28 mouse cellular contexts compared by ENCODE assay signal in the genomic region with DNA sequence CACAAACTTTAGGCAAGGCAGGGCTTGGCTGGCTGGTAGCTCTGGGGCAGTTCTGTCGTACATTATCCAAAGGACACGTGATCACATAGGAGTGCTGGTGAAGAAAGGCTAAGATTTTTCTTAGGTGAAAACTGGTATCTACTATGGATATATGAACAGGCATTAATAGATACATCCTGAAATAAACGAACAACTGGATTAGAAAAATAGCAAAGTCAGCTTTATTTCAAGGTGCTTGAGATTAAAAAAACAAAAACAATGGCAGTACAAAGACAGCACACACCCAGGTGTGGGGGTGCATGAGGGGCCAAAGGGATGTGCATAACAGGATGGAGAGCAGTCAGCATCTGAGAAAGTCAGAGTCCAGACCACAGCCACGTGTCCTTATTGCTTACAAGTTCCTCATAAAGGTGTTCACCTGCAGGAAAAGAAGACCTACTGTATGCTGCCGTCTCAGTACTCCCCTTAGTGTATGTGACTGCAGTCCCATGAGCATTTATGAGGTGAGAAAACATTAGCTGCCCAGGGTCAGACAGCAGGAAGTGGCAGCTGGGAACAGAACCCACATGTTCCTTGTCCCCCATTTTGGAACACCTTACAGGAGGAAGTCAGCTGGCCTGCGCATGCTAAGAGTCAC. TPM values are rescaled to one million over a fixed set of nuclear protein-coding genes. Genes with fewer than 3 reads are reported as not detected.
DNase-seq lines count a peak whose midpoint lies in the region; ATAC-seq and TF ChIP-seq lines count a peak whose summit lies in the region.
"Had no signal": no experiment of that assay in that cellular context is flagged by ENCODE, and none has a peak within 500 bp of the region (broad histone marks: within the 10 kb centered on the region; RNA-seq: fewer than 3 reads in every experiment).

No protein-coding gene starts in this region.

- no peaks in the 10 kb centered on the region for H3K79me2 ChIP-seq in MEL (ENCODE audit: control insufficient read depth, insufficient read depth, low read length, poor library complexity)

- peaks cover 30% of the 10 kb centered on the region for H3K36me3 ChIP-seq in kidney, embryonic 16.5 days (ENCODE audit: insufficient read depth, low read length)
- no peaks in the 10 kb centered on the region for H3K36me3 ChIP-seq in MEL (ENCODE audit: control insufficient read depth in 1 of 2, insufficient read depth in 2 of 2, low read length in 2 of 2)

- H3K9ac ChIP-seq in kidney, embryonic 16.5 days (replicated peaks; ENCODE audit: low read length): no peak overlapping the region
- no peak overlapping the region for H3K9ac ChIP-seq in MEL (ENCODE audit: control insufficient read depth, low read depth, low read length, poor library complexity, severe bottlenecking)
- H3K9ac ChIP-seq: embryonic facial prominence, embryonic 13.5 days; forebrain, embryonic 12.5 days; forebrain, embryonic 15.5 days; heart, embryonic 12.5 days; heart, embryonic 15.5 days; hindbrain, embryonic 13.5 days had no signal

- ATAC-seq in kidney, embryonic 16.5 days (ENCODE audit: low FRiP score, low TSS enrichment): no peak
- ATAC-seq: forebrain, embryonic 15.5 days; hindbrain, embryonic 16.5 days; Patski had no signal

- DNase-seq in kidney, adult 8-10 months: no peak
- DNase-seq in A20 (ENCODE audit: low read depth, low spot score): peak; percentile 46
- peak; percentile 49 to 52 for DNase-seq in B cell, adult 2 months
- no peak for DNase-seq in MEL (ENCODE audit: low read depth, low spot score)
- no peak for DNase-seq in adrenal gland, postnatal 10 days
- no peak for DNase-seq in adrenal gland, postnatal 14 days
- DNase-seq: adrenal gland, postnatal 25 days; cerebellum, adult 11-12 months; cerebellum, adult 8-10 months; cerebellum, postnatal 10 days; cerebellum, postnatal 36 days; embryo, embryonic 11 days; gastrocnemius, postnatal 25 days; heart, adult 18-20 months; heart, postnatal 10 days; heart, postnatal 36 days had no signal

- no peak for TF ChIP-seq POLR2A in MEL (IDR thresholded peaks at IDR 0.05; ENCODE audit: control insufficient read depth in 1 of 2, insufficient read depth in 1 of 2, low read depth in 1 of 2, low read length in 2 of 2, poor library complexity in 1 of 2)

- no peak overlapping the region for H3K4me3 ChIP-seq in kidney, embryonic 16.5 days (ENCODE audit: low read length)
- no peak overlapping the region for H3K4me3 ChIP-seq in MEL (ENCODE audit: control insufficient read depth in 1 of 2, insufficient read depth in 1 of 2, low read depth in 2 of 2, low read length in 2 of 2)
- H3K4me3 ChIP-seq: embryonic facial prominence, embryonic 10.5 days; embryonic facial prominence, embryonic 13.5 days; erythroblast, embryonic 14.5 days; forebrain, embryonic 12.5 days; forebrain, embryonic 15.5 days; heart, embryonic 12.5 days; heart, embryonic 15.5 days; hindbrain, embryonic 10.5 days; hindbrain, embryonic 13.5 days had no signal

- WGBS in kidney, embryonic 16.5 days: 78% methylated on average over 6 of the region's 6 CpGs

- no peaks in the 10 kb centered on the region for H3K27me3 ChIP-seq in kidney, embryonic 16.5 days (ENCODE audit: insufficient read depth, low read length)
- H3K27me3 ChIP-seq in MEL (ENCODE audit: control insufficient read depth in 1 of 2, insufficient read depth in 2 of 2, low read length in 2 of 2): no peaks in the 10 kb centered on the region
- H3K27me3 ChIP-seq: embryonic facial prominence, embryonic 13.5 days; forebrain, embryonic 12.5 days; forebrain, embryonic 15.5 days; heart, embryonic 12.5 days; heart, embryonic 15.5 days; hindbrain, embryonic 13.5 days; Patski had no signal

- H3K9me3 ChIP-seq in kidney, embryonic 16.5 days (ENCODE audit: low read length): no peaks in the 10 kb centered on the region
- H3K9me3 ChIP-seq in MEL (replicated peaks; ENCODE audit: insufficient read depth, low read length): no peaks in the 10 kb centered on the region
- H3K9me3 ChIP-seq: embryonic facial prominence, embryonic 10.5 days; embryonic facial prominence, embryonic 13.5 days; forebrain, embryonic 12.5 days; forebrain, embryonic 15.5 days; heart, embryonic 12.5 days; heart, embryonic 15.5 days; hindbrain, embryonic 10.5 days; hindbrain, embryonic 13.5 days had no signal

- no peak for TF ChIP-seq EP300 in MEL (IDR thresholded peaks at IDR 0.05; ENCODE audit: low read depth in 1 of 2, low read length in 2 of 2)

- no peak overlapping the region for H3K4me2 ChIP-seq in kidney, embryonic 16.5 days (replicated peaks; ENCODE audit: low read depth, low read length)
- H3K4me2 ChIP-seq: embryonic facial prominence, embryonic 13.5 days; forebrain, embryonic 12.5 days; forebrain, embryonic 15.5 days; heart, embryonic 12.5 days; heart, embryonic 15.5 days; hindbrain, embryonic 13.5 days had no signal

- no peak for TF ChIP-seq CTCF in MEL (IDR thresholded peaks at IDR 0.05 in 2 of 3, conservative IDR thresholded peaks at IDR 0.05 in 1 of 3; ENCODE audit: control insufficient read depth in 1 of 3, insufficient read depth in 1 of 3, low read depth in 2 of 3, low read length in 3 of 3, poor library complexity in 1 of 3, severe bottlenecking in 1 of 3)

- no peak for TF ChIP-seq RAD21 in MEL (IDR thresholded peaks at IDR 0.05; ENCODE audit: low read depth, low read length)

- H3K4me1 ChIP-seq in kidney, embryonic 16.5 days (ENCODE audit: insufficient read depth, low read length): peaks cover 27% of the 10 kb centered on the region
- peaks cover 5 to 6% of the 10 kb centered on the region in 2 experiments; a peak in 2 of 4 replicates for H3K4me1 ChIP-seq in MEL (ENCODE audit: control insufficient read depth in 1 of 2, insufficient read depth in 2 of 2, low read length in 2 of 2)
- H3K4me1 ChIP-seq: embryonic facial prominence, embryonic 13.5 days; forebrain, embryonic 12.5 days; forebrain, embryonic 15.5 days; hindbrain, embryonic 10.5 days had no signal

- peak overlapping the region; percentile 74 for H3K27ac ChIP-seq in kidney, embryonic 16.5 days (ENCODE audit: low read length)
- H3K27ac ChIP-seq in MEL (ENCODE audit: control insufficient read depth, low read depth, low read length): no peak overlapping the region
- H3K27ac ChIP-seq: embryonic facial prominence, embryonic 10.5 days; embryonic facial prominence, embryonic 13.5 days; forebrain, embryonic 12.5 days; forebrain, embryonic 15.5 days; heart, embryonic 15.5 days; hindbrain, embryonic 10.5 days; hindbrain, embryonic 13.5 days had no signal

TF ChIP-seq in MEL, 35 proteins besides CTCF, POLR2A, EP300 and RAD21:
- no peak for TF ChIP-seq TAL1 (IDR thresholded peaks at IDR 0.05; ENCODE audit: low read length)
- TF ChIP-seq POLR2AphosphoS2 (IDR thresholded peaks at IDR 0.05; ENCODE audit: low read length): no peak
- no peak for TF ChIP-seq TBP (IDR thresholded peaks at IDR 0.05; ENCODE audit: low read depth, low read length)
- TF ChIP-seq USF2 (IDR thresholded peaks at IDR 0.05; ENCODE audit: borderline replicate concordance in 1 of 2, insufficient read depth in 1 of 2, low read depth in 1 of 2, low read length in 2 of 2): no peak
- TF ChIP-seq ZNF384 (IDR thresholded peaks at IDR 0.05; ENCODE audit: low read depth, low read length): no peak
- TF ChIP-seq MAFK (IDR thresholded peaks at IDR 0.05; ENCODE audit: borderline replicate concordance, low read depth, low read length): peak; percentile 19; the same call in 1 of the 2 replicates
- no peak for TF ChIP-seq E2F4 (IDR thresholded peaks at IDR 0.05; ENCODE audit: borderline replicate concordance, low read depth, low read length)

RNA-seq across cellular contexts. Expression of a gene that starts 21.3 kb away (rescaled TPM):
- polyA plus RNA-seq in kidney, embryonic 16.5 days (2015; fragmentation: Nextera tagmentation; extraction: Ambion mirVana): 48.9 and 65.3 TPM in 2 replicates
- total RNA-seq in MEL (2012; rRNA removed): 11.0 and 11.6 TPM in 2 replicates
- polyA plus RNA-seq in MEL (2012; ENCODE audit: insufficient read depth in 1 of 2, insufficient read length in 2 of 2, low read depth in 1 of 2, low replicate concordance in 2 of 2, missing spikeins in 1 of 2): 10 to 100 TPM; 22.9 to 35.3 TPM
- total RNA-seq in adrenal gland, postnatal 10 days (2021): 10 to 100 TPM; 57.4 to 64.4 TPM
- 49.9 and 61.8 TPM in 2 replicates for total RNA-seq in adrenal gland, postnatal 14 days (2021)

RNA-seq across cellular contexts. Expression of a gene that starts 26.6 kb away (rescaled TPM):
- polyA plus RNA-seq in kidney, embryonic 16.5 days (2015; fragmentation: Nextera tagmentation; extraction: Ambion mirVana): 85.8 and 95.8 TPM in 2 replicates
- 12.6 and 13.4 TPM in 2 replicates for total RNA-seq in MEL (2012; rRNA removed)
- 10 to 100 TPM in 1 of 2 experiments, not detected in 1; 21.0 TPM for polyA plus RNA-seq in MEL (2012; ENCODE audit: insufficient read depth in 1 of 2, insufficient read length in 2 of 2, low read depth in 1 of 2, low replicate concordance in 2 of 2, missing spikeins in 1 of 2)
- 10 to 100 TPM; 38.0 to 50.0 TPM for total RNA-seq in adrenal gland, postnatal 10 days (2021)
- 45.2 and 46.6 TPM in 2 replicates for total RNA-seq in adrenal gland, postnatal 14 days (2021)

RNA-seq across cellular contexts. Expression of a gene that starts 55.9 kb away (rescaled TPM):
- polyA plus RNA-seq in kidney, embryonic 16.5 days (2015; fragmentation: Nextera tagmentation; extraction: Ambion mirVana): 21.2 and 182 TPM in 2 replicates
- total RNA-seq in MEL (2012; rRNA removed): 0.27 TPM in 1 of 2 replicates, not detected in the other
- polyA plus RNA-seq in MEL (2012; ENCODE audit: insufficient read depth in 1 of 2, insufficient read length in 2 of 2, low read depth in 1 of 2, low replicate concordance in 2 of 2, missing spikeins in 1 of 2): under 1 TPM in 1 of 2 experiments, not detected in 1; 0.07 TPM
- total RNA-seq in adrenal gland, postnatal 10 days (2021): 1 to 10 TPM; 3.2 to 5.6 TPM
- total RNA-seq in adrenal gland, postnatal 14 days (2021): 2.0 and 5.0 TPM in 2 replicates
- total RNA-seq: adrenal gland, postnatal 25 days had no signal
- polyA plus RNA-seq: erythroblast, embryonic 14.5 days had no signal

Comparison
In these comparisons a context has a peak if more than half of its experiments do, and no peak if none do; other contexts are left out.
1. DNase-seq: peak in A20 (single experiment) and B cell, adult 2 months (2 of 2); none in kidney, adult 8-10 months (0 of 2), MEL (single experiment), adrenal gland, postnatal 10 days (single experiment) and adrenal gland, postnatal 14 days (single experiment).